Mouse (Mus musculus): ENCODE results near the gene Anp32e. TPM values are rescaled to one million over a fixed set of nuclear protein-coding genes. Genes with fewer than 3 reads are reported as not detected.

Gene Anp32e
- polyA plus RNA-seq (2014; fragmentation: Nextera tagmentation; extraction: Ambion mirVana), result 45.4 and 50.1 TPM in 2 replicates

DNA sequence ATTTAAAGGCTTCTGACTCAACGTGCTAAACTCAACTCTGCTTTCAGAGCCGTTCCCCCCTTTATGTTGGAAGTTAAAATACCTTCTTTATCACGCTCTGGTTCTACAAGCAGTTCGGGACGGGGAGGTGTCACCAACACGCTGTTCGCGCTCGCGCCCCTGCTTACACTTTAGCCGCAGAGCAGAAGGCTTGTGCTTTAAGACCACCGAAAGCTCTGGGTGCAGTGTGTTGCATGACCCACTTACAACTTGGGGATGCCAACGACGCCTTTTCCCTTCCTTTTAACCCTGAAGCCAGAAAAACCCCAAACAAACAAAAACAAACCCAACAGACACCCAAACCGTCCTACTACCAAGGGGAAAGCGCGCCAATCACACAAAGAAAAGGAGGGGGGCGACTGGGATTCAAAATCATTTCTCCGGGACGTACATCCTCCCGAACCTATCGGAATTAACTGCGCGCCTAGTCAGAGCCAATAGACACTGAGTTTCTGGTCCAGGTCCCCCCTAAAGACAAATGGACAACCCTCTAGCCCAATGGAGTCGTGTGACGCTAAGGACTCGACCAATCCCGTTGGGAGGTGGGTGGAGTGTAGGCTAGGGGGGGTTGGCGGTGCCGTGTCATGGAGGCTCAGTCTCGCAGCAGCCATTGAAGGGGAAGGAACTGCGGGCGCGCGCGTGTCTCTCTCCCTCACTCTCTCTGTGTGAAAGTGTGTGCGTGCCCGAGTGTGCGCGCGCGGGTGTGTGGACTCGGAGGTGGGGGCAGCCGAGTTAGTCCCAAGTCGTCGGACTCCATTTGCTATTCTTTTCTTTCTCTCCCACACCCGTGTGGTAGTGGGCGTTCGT lies at the start of gene Anp32e:
Gene Anp32e, plus strand, starts transcription at position 589 of the 846 bp plus-strand sequence.
- H3K27me3 ChIP-seq (ENCODE audit: control insufficient read depth, insufficient read depth, low read length), result no peaks in the 10 kb centered on the region

DNA sequence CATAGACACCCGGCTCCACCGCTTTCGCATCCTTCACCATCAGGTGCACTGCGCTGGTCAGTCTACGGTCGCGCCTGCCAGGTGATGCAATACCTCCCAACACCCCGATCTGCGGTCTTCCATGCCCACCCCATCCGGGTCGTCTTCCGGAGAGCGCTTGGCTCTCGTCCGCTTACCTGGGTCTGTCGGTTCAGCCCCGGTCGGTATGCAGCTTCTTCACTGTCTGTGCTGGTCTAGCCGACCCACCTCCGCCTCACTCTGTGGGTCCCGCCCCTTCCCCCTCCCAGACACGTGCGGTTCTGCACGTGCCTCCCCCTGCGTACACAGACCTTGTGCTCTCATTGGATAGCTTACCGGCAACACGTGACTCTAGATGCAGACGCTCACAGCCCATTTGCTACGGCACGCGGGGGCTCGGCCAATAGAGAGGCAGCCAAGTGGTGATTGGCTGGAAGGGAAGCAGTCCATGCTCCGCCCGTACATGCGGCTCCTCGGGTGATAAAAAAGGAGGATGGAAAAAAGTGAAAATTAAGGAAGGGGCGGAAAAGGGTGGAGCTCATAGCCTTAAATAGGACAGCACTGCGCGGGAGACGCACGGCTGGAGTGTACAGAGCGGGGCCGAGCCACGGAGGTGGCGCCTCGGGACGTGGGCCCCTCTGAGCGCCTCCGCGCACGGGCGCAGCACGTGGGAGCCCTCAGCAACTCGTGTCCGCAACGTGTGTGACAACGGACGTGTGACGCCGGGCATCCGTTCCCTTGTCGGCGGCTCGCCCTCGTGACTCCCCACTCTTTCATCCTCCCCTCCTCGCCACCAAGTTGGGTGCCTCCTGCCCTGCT lies 46.8 kb upstream of the Anp32e start, which contains the start of gene Ciart:
Gene Ciart, minus strand, starts transcription at position 273 of the 837 bp plus-strand sequence.
- H3K4me2 ChIP-seq (ENCODE audit: low read length), result peak within 1 kb of the TSS; percentile 98
- under 1% methylated on average over 66 of the region's 66 CpGs for WGBS
- H3K4me1 ChIP-seq (ENCODE audit: control insufficient read depth, insufficient read depth, low read length), result peaks cover 9% of the 10 kb centered on the region; the same call in 1 of the 2 replicates
- H3K9me3 ChIP-seq (ENCODE audit: control insufficient read depth, low read length), result no peaks in the 10 kb centered on the region
- peak within 1 kb of the TSS; percentile 37; the same call in 1 of the 2 replicates for H3K9ac ChIP-seq (replicated peaks; ENCODE audit: low read length)
- ATAC-seq (ENCODE audit: low FRiP score, low TSS enrichment), result peak; percentile 100
- DNase-seq, result peak; percentile 97
- H3K36me3 ChIP-seq (ENCODE audit: control insufficient read depth, insufficient read depth, low read length), result no peaks in the 10 kb centered on the region
- H3K4me3 ChIP-seq (replicated peaks; ENCODE audit: low read depth, low read length), result peak within 1 kb of the TSS; percentile 54
- no peak within 1 kb of the TSS for H3K27ac ChIP-seq (replicated peaks; ENCODE audit: low read depth, low read length)
- no peaks in the 10 kb centered on the region; the same call in 1 of the 2 replicates for H3K27me3 ChIP-seq (ENCODE audit: control insufficient read depth, insufficient read depth, low read length)

More for the DNA sequence above, at the start of gene Anp32e:
- WGBS, result under 1% methylated on average over 49 of the region's 49 CpGs
- DNase-seq (peak; percentile 99), ATAC-seq (ENCODE audit: low FRiP score, low TSS enrichment) (peak; percentile 100)
- Histone ChIP-seq H3K4me3 (replicated peaks; ENCODE audit: low read depth, low read length) (peak within 1 kb of the TSS; percentile 64), H3K27ac (replicated peaks; ENCODE audit: low read depth, low read length) (peak within 1 kb of the TSS; percentile 86), H3K9ac (replicated peaks; ENCODE audit: low read length) (peak within 1 kb of the TSS; percentile 77), H3K4me2 (ENCODE audit: low read length) (peak within 1 kb of the TSS; percentile 74), H3K9me3 (ENCODE audit: control insufficient read depth, low read length) (no peaks in the 10 kb centered on the region), H3K4me1 (ENCODE audit: control insufficient read depth, insufficient read depth, low read length) (peaks cover 10% of the 10 kb centered on the region), H3K36me3 (ENCODE audit: control insufficient read depth, insufficient read depth, low read length) (peaks cover 1% of the 10 kb centered on the region; the same call in 1 of the 2 replicates)

- Histone ChIP-seq H3K36me3 (ENCODE audit: control insufficient read depth, insufficient read depth, low read length) (no peaks in the 10 kb centered on the region), H3K9ac (replicated peaks; ENCODE audit: low read length) (peak overlapping the region; percentile 23; the same call in 1 of the 2 replicates), H3K4me2 (ENCODE audit: low read length) (peak overlapping the region; percentile 98), H3K4me1 (ENCODE audit: control insufficient read depth, insufficient read depth, low read length) (peaks cover 9% of the 10 kb centered on the region; the same call in 1 of the 2 replicates), H3K27me3 (ENCODE audit: control insufficient read depth, insufficient read depth, low read length) (no peaks in the 10 kb centered on the region; the same call in 1 of the 2 replicates), H3K9me3 (ENCODE audit: control insufficient read depth, low read length) (no peaks in the 10 kb centered on the region), H3K4me3 (replicated peaks; ENCODE audit: low read depth, low read length) (peak overlapping the region; percentile 54), H3K27ac (replicated peaks; ENCODE audit: low read depth, low read length) (no peak overlapping the region)
- DNase-seq (peak; percentile 74), ATAC-seq (ENCODE audit: low FRiP score, low TSS enrichment) (no peak)
- 2% methylated on average over 24 of the region's 24 CpGs for WGBS
These were observed 46.1 kb upstream of the Anp32e start for GRCm38 (mm10) chr3:95882816-95883425.

DNA sequence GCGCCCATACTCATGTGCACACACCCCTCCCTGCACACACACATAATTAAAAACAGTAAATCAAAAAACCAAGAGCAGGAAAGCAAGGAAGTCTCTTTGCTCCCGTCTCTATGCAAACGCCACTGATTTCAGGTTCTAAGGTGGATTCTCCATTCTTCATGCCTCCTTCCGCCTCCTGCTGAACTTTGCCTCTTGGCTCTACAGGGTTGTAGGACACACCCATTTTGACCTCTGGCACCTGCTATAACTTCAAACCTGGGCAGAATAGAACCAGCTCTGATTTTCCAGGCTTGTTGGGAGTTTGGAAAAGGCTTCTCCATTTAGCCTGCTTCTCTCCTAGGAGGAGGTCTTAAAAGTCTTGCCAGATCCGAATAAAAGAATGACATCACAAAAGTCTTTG lies 44.6 kb upstream of the Anp32e start:
- no peaks in the 10 kb centered on the region for H3K9me3 ChIP-seq (ENCODE audit: control insufficient read depth, low read length)
- H3K9ac ChIP-seq (replicated peaks; ENCODE audit: low read length), result no peak overlapping the region
- no peak overlapping the region for H3K4me3 ChIP-seq (replicated peaks; ENCODE audit: low read depth, low read length)
- no peaks in the 10 kb centered on the region for H3K36me3 ChIP-seq (ENCODE audit: control insufficient read depth, insufficient read depth, low read length)
- H3K27ac ChIP-seq (replicated peaks; ENCODE audit: low read depth, low read length), result no peak overlapping the region
- DNase-seq (no peak), ATAC-seq (ENCODE audit: low FRiP score, low TSS enrichment) (no peak)
- 84% methylated on average over 5 of the region's 5 CpGs for WGBS
- peaks cover 9% of the 10 kb centered on the region; the same call in 1 of the 2 replicates for H3K4me1 ChIP-seq (ENCODE audit: control insufficient read depth, insufficient read depth, low read length)
- H3K4me2 ChIP-seq (ENCODE audit: low read length), result no peak overlapping the region
- H3K27me3 ChIP-seq (ENCODE audit: control insufficient read depth, insufficient read depth, low read length), result no peaks in the 10 kb centered on the region; the same call in 1 of the 2 replicates

GRCm38 (mm10) chr3:95887596-95887995 lies 41.5 kb upstream of the Anp32e start:
- no peak overlapping the region for H3K27ac ChIP-seq (replicated peaks; ENCODE audit: low read depth, low read length)
- H3K4me1 ChIP-seq (ENCODE audit: control insufficient read depth, insufficient read depth, low read length), result peaks cover 4% of the 10 kb centered on the region; the same call in 1 of the 2 replicates
- H3K9me3 ChIP-seq (ENCODE audit: control insufficient read depth, low read length), result no peaks in the 10 kb centered on the region
- no peak overlapping the region for H3K4me3 ChIP-seq (replicated peaks; ENCODE audit: low read depth, low read length)
- ATAC-seq (ENCODE audit: low FRiP score, low TSS enrichment) (no peak), DNase-seq (no peak)
- no peaks in the 10 kb centered on the region for H3K36me3 ChIP-seq (ENCODE audit: control insufficient read depth, insufficient read depth, low read length)
- no peaks in the 10 kb centered on the region; the same call in 1 of the 2 replicates for H3K27me3 ChIP-seq (ENCODE audit: control insufficient read depth, insufficient read depth, low read length)
- WGBS, result 81% methylated on average over 4 of the region's 4 CpGs
- no peak overlapping the region for H3K4me2 ChIP-seq (ENCODE audit: low read length)
- no peak overlapping the region for H3K9ac ChIP-seq (replicated peaks; ENCODE audit: low read length)

DNA sequence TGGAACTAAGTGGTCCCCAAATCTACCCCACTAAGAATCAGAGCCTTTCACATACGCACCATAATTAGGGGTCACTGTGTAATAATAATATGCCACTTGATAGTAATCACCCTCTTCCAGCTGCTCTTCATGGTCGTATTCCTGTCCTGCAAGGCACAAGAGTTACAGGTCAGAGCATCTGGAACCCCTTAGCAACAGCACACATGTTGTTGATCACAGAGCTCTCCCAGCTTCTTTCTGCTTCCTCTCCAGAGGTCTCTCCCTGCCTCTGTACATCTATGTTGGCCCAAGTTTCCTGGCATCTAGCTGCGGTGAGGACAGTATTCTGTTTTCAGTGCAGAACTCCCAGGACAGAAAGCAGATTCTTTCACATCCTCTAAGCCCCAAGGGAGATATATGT lies 39.4 kb upstream of the Anp32e start:
- ATAC-seq (ENCODE audit: low FRiP score, low TSS enrichment) (no peak), DNase-seq (no peak)
- Histone ChIP-seq H3K27me3 (ENCODE audit: control insufficient read depth, insufficient read depth, low read length) (no peaks in the 10 kb centered on the region), H3K27ac (replicated peaks; ENCODE audit: low read depth, low read length) (no peak overlapping the region), H3K9me3 (ENCODE audit: control insufficient read depth, low read length) (no peaks in the 10 kb centered on the region), H3K4me3 (replicated peaks; ENCODE audit: low read depth, low read length) (no peak overlapping the region), H3K36me3 (ENCODE audit: control insufficient read depth, insufficient read depth, low read length) (no peaks in the 10 kb centered on the region), H3K4me2 (ENCODE audit: low read length) (no peak overlapping the region), H3K4me1 (ENCODE audit: control insufficient read depth, insufficient read depth, low read length) (peaks cover 5% of the 10 kb centered on the region), H3K9ac (replicated peaks; ENCODE audit: low read length) (no peak overlapping the region)
- WGBS, result 87% methylated on average over 3 of the region's 3 CpGs

- Histone ChIP-seq H3K9me3 (ENCODE audit: control insufficient read depth, low read length) (no peaks in the 10 kb centered on the region), H3K4me3 (replicated peaks; ENCODE audit: low read depth, low read length) (0 out of 2 replicates have a peak within 1 kb of the TSS, but pooled peaks have one; percentile 2), H3K4me1 (ENCODE audit: control insufficient read depth, insufficient read depth, low read length) (peaks cover 12% of the 10 kb centered on the region), H3K9ac (replicated peaks; ENCODE audit: low read length) (no peak within 1 kb of the TSS), H3K27ac (replicated peaks; ENCODE audit: low read depth, low read length) (peak within 1 kb of the TSS; percentile 8; the same call in 1 of the 2 replicates), H3K36me3 (ENCODE audit: control insufficient read depth, insufficient read depth, low read length) (no peaks in the 10 kb centered on the region), H3K27me3 (ENCODE audit: control insufficient read depth, insufficient read depth, low read length) (no peaks in the 10 kb centered on the region), H3K4me2 (ENCODE audit: low read length) (peak within 1 kb of the TSS; percentile 27)
- no peak for DNase-seq
- 28% methylated on average over 12 of the region's 12 CpGs for WGBS
- no peak for ATAC-seq (ENCODE audit: low FRiP score, low TSS enrichment)
These were observed 37.6 kb upstream of the Anp32e start, which contains the start of gene BC028528 for GRCm38 (mm10) chr3:95891211-95892065. TSS of gene BC028528 (minus strand) at chr3:95892005.
